Mouse (Mus musculus): Measurements from ENCODE around the gene Mesp2.

- no peak for TF ChIP-seq POLR2A (IDR thresholded peaks at IDR 0.05; ENCODE audit: control insufficient read depth, low read depth, low read length)
- TF ChIP-seq CTCF (IDR thresholded peaks at IDR 0.05; ENCODE audit: control insufficient read depth, insufficient read depth, insufficient replicate concordance, low read depth, low read length): no peak
These were observed 7.8 kb downstream of the Mesp2 start for GRCm38 (mm10) chr7:79818321-79818720.
